Mouse (Mus musculus): Measurements from ENCODE around the gene Thsd7b.

- TF ChIP-seq CTCF (IDR thresholded peaks at IDR 0.05; ENCODE audit: control insufficient read depth, insufficient read depth, low read length) (no peak), POLR2A (IDR thresholded peaks at IDR 0.05; ENCODE audit: borderline replicate concordance, control insufficient read depth, low read depth, low read length) (no peak)
Measured at GRCm38 (mm10) chr1:129658045-129658444, 384.9 kb downstream of the Thsd7b start.

Data from bone marrow, adult 2 months (tissue).